Mouse (Mus musculus): ENCODE measurements around the gene Nlgn3. TPM values are rescaled to one million over a fixed set of nuclear protein-coding genes. Genes with fewer than 3 reads are reported as not detected.

The Nlgn3 gene
- polyA plus RNA-seq, 1 experiment from 2014 or later, result 11.1 TPM

DNA sequence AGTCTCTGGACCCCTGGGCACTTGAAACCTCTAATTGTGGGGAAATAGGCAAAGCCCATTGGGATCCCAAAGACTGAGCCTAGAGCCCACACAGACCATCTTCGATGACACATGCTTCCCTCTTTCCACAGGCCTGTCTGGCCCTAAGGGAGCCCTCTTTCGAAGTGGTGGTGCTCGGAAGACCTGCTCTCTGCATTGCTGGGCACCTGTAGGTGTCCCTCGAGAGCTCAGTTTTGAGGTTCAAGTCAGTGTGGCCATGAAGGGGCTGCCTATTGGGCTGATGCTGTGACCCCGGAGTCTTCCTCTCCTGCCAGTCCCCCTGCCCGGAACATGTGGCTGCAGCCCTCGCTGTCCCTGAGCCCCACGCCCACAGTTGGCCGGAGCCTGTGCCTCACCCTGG, 2.7 kb downstream of the Nlgn3 start:
- no peak overlapping the region for H3K9ac ChIP-seq (replicated peaks)
- peak overlapping the region; percentile 56 for H3K4me2 ChIP-seq
- no peak overlapping the region for H3K4me3 ChIP-seq (replicated peaks)
- peaks cover 24% of the 10 kb centered on the region for H3K4me1 ChIP-seq (replicated peaks)
- H3K27ac ChIP-seq, result no peak overlapping the region
- peaks cover 42% of the 10 kb centered on the region for H3K27me3 ChIP-seq
- H3K36me3 ChIP-seq, result peaks cover 10% of the 10 kb centered on the region
- ATAC-seq (ENCODE audit: insufficient number of reproducible peaks, insufficient read depth, low FRiP score, low TSS enrichment, low read depth), result no peak
- H3K9me3 ChIP-seq, result no peaks in the 10 kb centered on the region
- WGBS, result 76% methylated on average over 9 of the region's 9 CpGs

DNA sequence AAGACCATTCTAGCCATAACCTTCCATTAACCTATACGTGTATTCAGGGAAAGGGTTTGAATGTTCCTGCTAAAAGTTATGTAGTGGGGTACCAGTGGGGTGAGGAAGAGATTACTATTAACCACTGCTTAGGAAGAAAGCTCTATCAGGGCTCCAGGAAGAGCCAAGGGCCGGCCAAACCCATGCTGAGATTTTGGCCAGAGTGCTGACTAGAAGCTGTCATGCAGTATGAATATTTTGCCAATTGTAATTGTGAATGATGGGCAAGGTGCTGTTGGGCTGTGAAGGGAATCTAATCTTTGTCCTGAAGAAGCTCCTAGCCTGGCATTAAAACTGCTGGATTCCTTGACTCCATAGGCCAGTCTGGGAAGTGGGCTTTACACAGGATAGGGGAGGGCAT, 5.7 kb downstream of the Nlgn3 start:
- no peak for ATAC-seq (ENCODE audit: insufficient number of reproducible peaks, insufficient read depth, low FRiP score, low TSS enrichment, low read depth)
- Histone ChIP-seq H3K36me3 (no peaks in the 10 kb centered on the region), H3K9me3 (no peaks in the 10 kb centered on the region), H3K4me3 (replicated peaks) (no peak overlapping the region), H3K27ac (no peak overlapping the region), H3K4me2 (no peak overlapping the region), H3K4me1 (replicated peaks) (peaks cover 24% of the 10 kb centered on the region), H3K9ac (replicated peaks) (no peak overlapping the region), H3K27me3 (peaks cover 44% of the 10 kb centered on the region)
- 57% methylated on average over 2 of the region's 2 CpGs for WGBS

DNA sequence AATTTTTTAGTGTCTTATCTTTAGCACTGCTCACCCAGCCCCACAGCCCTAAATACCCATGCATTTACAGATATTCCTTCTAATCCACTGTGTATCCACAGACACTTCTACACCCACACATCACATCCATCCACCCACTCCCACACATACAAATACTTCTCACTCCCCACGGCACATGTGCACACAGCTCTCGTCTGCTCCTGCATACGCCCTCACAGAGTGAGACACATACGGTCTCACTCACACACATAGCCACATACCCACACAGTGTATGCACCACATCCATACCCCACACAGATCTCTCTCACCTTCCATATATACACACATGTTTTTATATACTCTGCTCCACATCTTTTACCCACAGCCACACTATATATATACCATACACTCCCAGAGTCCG, 10.3 kb downstream of the Nlgn3 start:
- no peak overlapping the region for H3K27ac ChIP-seq
- peaks cover 10% of the 10 kb centered on the region; the same call in 1 of the 2 replicates for H3K36me3 ChIP-seq
- 87% methylated on average over 5 of the region's 5 CpGs for WGBS
- no peaks in the 10 kb centered on the region for H3K4me1 ChIP-seq (replicated peaks)
- no peak for ATAC-seq (ENCODE audit: insufficient number of reproducible peaks, insufficient read depth, low FRiP score, low TSS enrichment, low read depth)
- no peak overlapping the region for H3K9ac ChIP-seq (replicated peaks)
- peaks cover 42% of the 10 kb centered on the region for H3K27me3 ChIP-seq
- H3K4me2 ChIP-seq, result no peak overlapping the region
- H3K9me3 ChIP-seq, result no peaks in the 10 kb centered on the region
- no peak overlapping the region for H3K4me3 ChIP-seq (replicated peaks)

DNA sequence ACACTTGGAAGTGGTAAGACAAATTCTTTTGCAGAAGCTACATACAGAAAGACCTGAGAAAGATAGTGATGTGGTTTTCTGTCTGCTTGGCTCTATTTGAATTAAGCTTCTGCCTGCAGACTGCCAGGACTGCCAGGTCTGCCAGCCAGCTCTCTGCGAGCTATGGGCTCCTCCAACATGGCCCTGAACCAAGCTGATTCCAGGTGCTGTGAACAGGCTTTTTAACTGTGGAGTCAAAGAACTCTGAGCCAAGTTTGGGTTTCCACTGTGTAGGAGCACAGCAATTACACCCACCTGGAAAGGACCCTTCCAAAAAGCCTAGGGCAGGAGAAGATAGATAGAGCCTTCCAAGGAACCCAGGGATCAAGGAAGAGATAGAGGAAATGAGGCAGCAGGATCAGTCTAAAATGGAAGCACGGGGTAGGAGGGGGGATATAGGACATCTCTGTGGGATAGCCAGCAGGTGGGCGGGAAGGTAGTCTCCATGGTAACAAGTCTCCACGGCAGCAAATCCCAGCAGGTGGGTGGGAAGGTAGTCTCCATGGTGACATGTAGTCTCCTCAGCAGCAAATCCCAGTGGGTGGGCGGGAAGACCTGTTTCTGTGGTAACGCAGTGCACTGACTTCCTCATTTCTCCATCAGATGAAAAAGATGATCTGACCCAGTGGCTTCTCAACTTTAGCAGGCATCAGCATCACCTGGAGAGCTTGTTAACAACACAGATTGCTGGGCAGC, 14.8 kb downstream of the Nlgn3 start:
- H3K4me2 ChIP-seq, result no peak overlapping the region
- H3K9me3 ChIP-seq, result no peaks in the 10 kb centered on the region
- 48% methylated on average over 6 of the region's 6 CpGs for WGBS
- H3K9ac ChIP-seq (replicated peaks), result no peak overlapping the region
- ATAC-seq (ENCODE audit: insufficient number of reproducible peaks, insufficient read depth, low FRiP score, low TSS enrichment, low read depth), result no peak
- no peak overlapping the region for H3K27ac ChIP-seq
- no peaks in the 10 kb centered on the region for H3K4me1 ChIP-seq (replicated peaks)
- peaks cover 34% of the 10 kb centered on the region for H3K27me3 ChIP-seq
- H3K36me3 ChIP-seq, result peaks cover 21% of the 10 kb centered on the region; the same call in 1 of the 2 replicates
- no peak overlapping the region for H3K4me3 ChIP-seq (replicated peaks)

DNA sequence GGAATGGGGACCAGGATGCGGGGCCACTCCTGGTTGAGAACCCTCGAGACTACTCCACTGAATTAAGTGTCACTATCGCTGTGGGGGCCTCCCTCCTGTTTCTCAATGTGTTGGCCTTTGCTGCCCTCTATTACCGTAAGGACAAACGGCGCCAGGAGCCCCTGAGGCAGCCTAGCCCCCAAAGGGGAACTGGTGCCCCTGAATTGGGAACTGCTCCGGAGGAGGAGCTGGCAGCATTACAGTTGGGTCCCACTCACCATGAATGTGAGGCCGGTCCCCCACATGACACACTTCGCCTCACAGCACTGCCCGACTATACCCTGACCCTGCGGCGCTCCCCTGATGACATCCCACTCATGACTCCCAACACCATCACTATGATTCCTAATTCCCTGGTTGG, 20.8 kb downstream of the Nlgn3 start:
- peaks cover 23% of the 10 kb centered on the region for H3K36me3 ChIP-seq
- no peaks in the 10 kb centered on the region for H3K4me1 ChIP-seq (replicated peaks)
- H3K4me3 ChIP-seq (replicated peaks), result no peak overlapping the region
- H3K9me3 ChIP-seq, result no peaks in the 10 kb centered on the region
- no peak overlapping the region for H3K27ac ChIP-seq
- no peak overlapping the region for H3K9ac ChIP-seq (replicated peaks)
- WGBS, result 90% methylated on average over 12 of the region's 12 CpGs
- ATAC-seq (ENCODE audit: insufficient number of reproducible peaks, insufficient read depth, low FRiP score, low TSS enrichment, low read depth), result no peak
- H3K27me3 ChIP-seq, result peaks cover 23% of the 10 kb centered on the region
- H3K4me2 ChIP-seq, result no peak overlapping the region

DNA sequence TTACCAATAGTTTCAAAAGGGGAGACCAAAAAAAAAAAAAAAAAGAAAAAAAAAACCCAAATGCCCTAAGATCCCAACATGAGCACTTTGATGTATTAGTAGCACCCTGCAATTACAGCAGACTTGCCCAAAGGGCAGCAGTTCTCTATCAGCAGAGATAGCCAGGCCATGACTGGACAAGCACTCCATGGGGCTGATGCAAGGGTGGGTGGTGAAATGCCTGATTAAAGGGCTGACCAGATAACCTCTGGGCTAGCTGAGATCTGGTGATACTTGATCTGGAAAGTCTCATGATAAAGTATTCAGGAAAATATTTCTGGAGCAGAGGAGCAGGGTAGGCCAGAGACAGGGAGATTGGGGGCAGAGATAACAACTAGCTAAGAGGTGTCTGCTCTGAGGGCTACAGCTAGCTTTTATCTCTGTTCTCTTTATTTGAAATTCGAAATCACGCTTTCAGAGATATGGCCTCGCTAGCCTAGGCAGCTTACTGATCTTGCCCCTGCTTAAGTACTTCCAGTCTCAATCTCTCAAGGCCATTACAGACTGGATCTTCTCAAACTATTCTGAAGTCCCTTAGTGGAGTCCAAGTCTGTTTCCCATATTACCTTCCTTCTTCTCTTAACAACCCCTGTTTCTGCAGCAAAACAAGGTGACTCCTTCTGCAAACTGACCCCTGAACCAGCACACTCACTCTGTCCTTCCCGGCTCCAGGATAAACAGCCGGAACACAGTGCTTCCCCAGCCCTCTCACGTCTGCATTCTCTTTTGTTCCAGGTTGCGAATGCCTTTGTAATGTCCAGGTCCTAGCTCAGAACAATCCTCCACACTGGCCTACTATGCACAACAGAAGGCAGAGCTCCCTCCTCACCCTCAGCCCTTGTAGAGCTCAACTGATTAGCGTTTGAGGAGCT, 27.3 kb downstream of the Nlgn3 start:
- H3K4me3 ChIP-seq (replicated peaks), result no peak overlapping the region
- H3K27ac ChIP-seq, result no peak overlapping the region
- no peaks in the 10 kb centered on the region for H3K9me3 ChIP-seq
- H3K27me3 ChIP-seq, result 0 out of 2 replicates have a peak, but pooled peaks cover 6% of the 10 kb centered on the region
- no peak overlapping the region for H3K9ac ChIP-seq (replicated peaks)
- no peaks in the 10 kb centered on the region for H3K36me3 ChIP-seq
- no peaks in the 10 kb centered on the region for H3K4me1 ChIP-seq (replicated peaks)
- ATAC-seq (ENCODE audit: insufficient number of reproducible peaks, insufficient read depth, low FRiP score, low TSS enrichment, low read depth), result no peak
- 61% methylated on average over 8 of the region's 8 CpGs for WGBS
- H3K4me2 ChIP-seq, result no peak overlapping the region

DNA sequence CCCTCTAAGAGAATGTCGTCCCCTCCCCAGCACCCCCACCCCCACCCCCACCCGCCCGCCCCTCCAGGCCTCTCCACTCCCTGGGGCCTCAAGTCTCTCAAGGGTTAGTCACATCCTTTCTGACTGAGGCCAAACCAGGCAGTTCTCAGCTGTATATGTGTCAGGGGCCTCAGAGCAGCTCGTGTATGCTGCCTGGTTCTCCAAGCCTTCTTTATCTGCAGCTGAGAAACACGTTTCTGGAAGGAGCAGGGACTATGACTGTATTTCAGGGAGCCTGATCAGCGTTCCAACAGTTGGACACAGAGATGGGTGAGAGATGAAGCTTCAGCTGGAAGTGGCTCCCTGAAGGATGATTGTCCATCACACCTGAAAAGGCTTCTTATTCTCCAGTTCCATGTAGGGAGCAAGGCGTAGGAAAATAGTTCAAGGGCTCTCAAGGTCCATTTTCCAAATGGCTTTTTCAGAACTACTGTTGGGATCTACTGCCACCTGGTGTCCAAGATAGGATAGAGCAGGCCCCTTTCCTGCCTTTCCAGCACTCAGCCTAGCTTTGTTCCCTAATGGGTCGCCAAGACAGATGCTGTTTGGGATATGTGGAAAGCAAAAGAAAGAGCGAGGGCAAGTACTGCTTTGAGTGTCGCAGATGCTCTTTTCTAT, 30.5 kb downstream of the Nlgn3 start:
- Histone ChIP-seq H3K4me1 (replicated peaks) (no peaks in the 10 kb centered on the region), H3K36me3 (no peaks in the 10 kb centered on the region), H3K9ac (replicated peaks) (no peak overlapping the region), H3K4me2 (no peak overlapping the region), H3K4me3 (replicated peaks) (no peak overlapping the region), H3K27ac (0 out of 2 replicates have a peak overlapping the region, but pooled peaks have one; percentile 35), H3K27me3 (peaks cover 19% of the 10 kb centered on the region; the same call in 1 of the 2 replicates), H3K9me3 (no peaks in the 10 kb centered on the region)
- ATAC-seq (ENCODE audit: insufficient number of reproducible peaks, insufficient read depth, low FRiP score, low TSS enrichment, low read depth), result no peak
- WGBS, result 29% methylated on average over 10 of the region's 10 CpGs

DNA sequence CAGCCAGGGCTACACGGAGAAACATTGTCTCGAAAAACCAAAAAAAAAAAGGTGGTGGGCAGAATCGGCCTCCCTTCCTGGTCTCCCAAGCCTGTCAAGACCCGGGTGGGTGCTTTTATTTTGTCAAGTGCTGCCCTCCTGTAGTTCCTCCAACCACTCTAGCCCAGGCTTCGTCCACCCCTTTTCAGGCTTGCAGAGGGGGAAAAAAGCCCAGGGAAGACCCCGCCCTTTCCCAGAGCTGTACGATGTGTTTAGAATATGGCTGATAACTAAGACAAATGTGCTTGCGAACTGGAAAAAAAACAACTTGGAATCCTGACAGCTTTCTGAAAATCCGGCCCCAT, 33.0 kb downstream of the Nlgn3 start:
- peak overlapping the region; percentile 47 for H3K4me2 ChIP-seq
- H3K9me3 ChIP-seq, result no peaks in the 10 kb centered on the region
- 0 out of 2 replicates have a peak overlapping the region, but pooled peaks have one; percentile 23 for H3K9ac ChIP-seq (replicated peaks)
- H3K27ac ChIP-seq, result peak overlapping the region; percentile 85
- peak; percentile 44; the same call in 1 of the 2 replicates for ATAC-seq (ENCODE audit: insufficient number of reproducible peaks, insufficient read depth, low FRiP score, low TSS enrichment, low read depth)
- no peaks in the 10 kb centered on the region for H3K36me3 ChIP-seq
- 48% methylated on average over 9 of the region's 9 CpGs for WGBS
- peaks cover 15% of the 10 kb centered on the region for H3K27me3 ChIP-seq
- no peaks in the 10 kb centered on the region for H3K4me1 ChIP-seq (replicated peaks)
- peak overlapping the region; percentile 37 for H3K4me3 ChIP-seq (replicated peaks)

DNA sequence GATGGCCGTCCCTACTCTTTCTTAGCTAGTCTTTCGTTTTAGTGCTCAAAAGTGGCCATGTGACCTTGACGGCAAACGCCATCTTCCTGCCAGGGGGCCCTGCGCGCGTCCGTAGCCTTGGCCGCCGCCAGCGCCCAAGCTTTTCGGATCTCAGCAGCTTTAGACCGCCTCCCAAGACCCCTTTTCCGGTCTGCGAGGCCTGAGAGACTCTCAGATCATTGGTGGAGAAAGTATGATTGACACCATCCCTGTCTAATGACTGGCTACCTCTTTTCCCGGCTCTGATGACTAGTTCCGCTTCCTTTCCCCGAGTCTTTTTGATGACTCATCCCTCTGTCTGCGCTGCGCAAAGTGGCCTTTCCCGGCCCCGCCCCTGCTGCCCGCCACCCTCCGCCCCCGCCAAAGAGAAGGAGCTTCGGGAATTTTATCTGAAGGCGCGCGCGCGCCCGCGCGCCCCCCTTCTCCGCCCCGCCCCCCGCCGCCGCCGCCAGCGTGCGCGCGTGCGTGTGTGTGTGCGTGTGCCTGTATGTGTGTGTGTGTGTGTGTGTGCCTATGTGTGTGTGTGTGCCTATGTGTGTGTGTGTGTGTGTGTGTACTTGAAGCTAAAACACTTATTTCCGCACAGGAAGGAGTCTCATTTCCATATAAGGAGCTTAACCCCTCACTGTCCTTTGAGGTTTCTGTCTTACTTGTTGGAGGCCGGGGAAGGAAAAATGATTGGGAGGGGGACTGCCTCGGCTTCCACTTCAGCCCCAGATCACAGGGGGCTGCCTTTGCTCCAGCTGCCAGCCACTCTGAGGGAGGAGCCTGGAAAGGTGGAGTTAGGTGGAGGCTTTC, 33.6 kb downstream of the Nlgn3 start:
- no peaks in the 10 kb centered on the region for H3K9me3 ChIP-seq
- H3K9ac ChIP-seq (replicated peaks), result peak overlapping the region; percentile 40
- H3K4me3 ChIP-seq (replicated peaks), result peak overlapping the region; percentile 37
- peak overlapping the region; percentile 49 for H3K4me2 ChIP-seq
- peaks cover 15% of the 10 kb centered on the region for H3K27me3 ChIP-seq
- peak; percentile 96 for ATAC-seq (ENCODE audit: insufficient number of reproducible peaks, insufficient read depth, low FRiP score, low TSS enrichment, low read depth)
- H3K27ac ChIP-seq, result peak overlapping the region; percentile 85
- no peaks in the 10 kb centered on the region for H3K4me1 ChIP-seq (replicated peaks)
- WGBS, result 11% methylated on average over 30 of the region's 49 CpGs
- H3K36me3 ChIP-seq, result no peaks in the 10 kb centered on the region

DNA sequence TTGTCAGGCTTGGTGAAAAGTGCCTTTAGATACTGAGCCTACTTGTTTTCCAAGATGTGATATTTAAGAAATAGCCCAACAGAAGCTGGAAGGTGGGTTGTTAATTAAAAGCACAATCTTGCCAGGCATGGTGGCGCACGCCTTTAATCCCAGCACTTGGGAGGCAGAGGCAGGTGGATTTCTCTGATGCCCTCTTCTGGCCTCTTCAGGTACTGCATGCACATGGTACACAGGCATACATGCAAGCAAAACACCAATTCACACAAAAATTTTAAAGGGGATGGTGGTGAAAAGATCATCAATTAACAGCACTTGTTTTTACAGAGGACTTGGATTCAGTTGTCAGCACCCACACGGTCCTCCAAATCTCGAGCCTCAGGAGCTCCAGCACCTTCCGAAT, 35.6 kb downstream of the Nlgn3 start:
- ATAC-seq (ENCODE audit: insufficient number of reproducible peaks, insufficient read depth, low FRiP score, low TSS enrichment, low read depth), result no peak
- H3K9me3 ChIP-seq, result no peaks in the 10 kb centered on the region
- no peak overlapping the region for H3K4me2 ChIP-seq
- H3K36me3 ChIP-seq, result no peaks in the 10 kb centered on the region
- H3K27me3 ChIP-seq, result peaks cover 20% of the 10 kb centered on the region
- WGBS, result 80% methylated on average over 5 of the region's 5 CpGs
- no peak overlapping the region for H3K27ac ChIP-seq
- H3K9ac ChIP-seq (replicated peaks), result no peak overlapping the region
- no peak overlapping the region for H3K4me3 ChIP-seq (replicated peaks)
- H3K4me1 ChIP-seq (replicated peaks), result no peaks in the 10 kb centered on the region

Data from limb, embryonic 12.5 days (tissue).